Mouse (Mus musculus) lung, adult 2 months (tissue): ENCODE data around the gene Fras1.

ENCODE experiments used
- CTCF ChIP-seq: fragments of 200-500 bp; IDR thresholded peaks from 2 replicates; pipeline ENCODE4 v1.5.1; 2011; ENCODE audit warnings: mild to moderate bottlenecking, low read length, control low read depth; ENCODE audit not compliant: insufficient read depth
- POLR2A ChIP-seq: fragments of 200-500 bp; IDR thresholded peaks from 2 replicates; pipeline ENCODE4 v1.6.1; 2011; ENCODE audit warnings: low read depth, mild to moderate bottlenecking, control low read depth, low read length, borderline replicate concordance; ENCODE audit errors: extremely low read depth

- TF ChIP-seq CTCF, result no peak
- TF ChIP-seq POLR2A, result no peak
Measured at GRCm38 (mm10) chr5:96408291-96408690, 34.5 kb downstream of the Fras1 start.
